Mouse (Mus musculus): ENCODE data around the gene Hnrnpd.
A peak's percentile ranks its signal among the peaks of the same experiment; 100 is the strongest.

Gene Hnrnpd

DNA sequence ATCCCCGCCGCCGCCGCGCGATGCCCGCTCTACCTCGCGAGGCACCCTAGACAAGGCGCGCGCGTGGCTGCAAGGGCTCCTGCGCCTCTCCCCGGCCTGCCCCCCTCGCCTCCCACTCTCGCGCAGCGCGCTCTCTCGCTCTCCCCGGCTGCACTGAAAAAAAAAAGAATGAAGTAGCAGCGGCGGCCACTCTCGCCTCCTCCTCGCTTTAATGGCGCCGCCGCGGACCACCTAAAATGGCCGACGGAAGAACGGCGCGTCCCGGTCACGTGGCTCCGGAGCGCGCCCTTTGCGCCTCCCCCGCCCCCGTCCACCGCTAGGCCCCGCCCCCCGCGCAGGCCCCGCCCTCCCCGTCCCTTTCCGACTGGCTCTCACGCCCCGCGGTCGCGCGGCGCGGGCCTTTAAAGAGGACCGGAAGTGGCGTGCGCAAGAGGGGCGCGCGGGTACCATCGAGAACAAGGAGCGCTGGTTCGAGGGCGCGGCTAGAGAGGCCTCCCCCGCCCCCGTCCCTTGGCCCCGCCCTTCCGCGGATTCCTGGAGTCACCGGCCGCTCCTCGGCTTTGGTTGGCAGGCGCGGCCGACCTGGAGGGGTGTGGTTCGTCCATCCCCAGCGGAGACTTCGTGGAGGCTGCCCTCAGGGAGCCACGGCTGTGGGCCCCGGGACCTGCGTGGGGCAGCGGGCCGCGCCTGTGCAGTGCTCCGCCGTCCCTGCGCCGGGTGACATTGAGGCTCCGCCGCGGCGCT is at the start of gene Hnrnpd, which contains the start of gene 4930524J08Rik:
Gene Hnrnpd (minus strand): TSS at position 240 of the 744 bp plus-strand sequence.
Gene 4930524J08Rik (plus strand): TSS at position 363 of the 744 bp plus-strand sequence.
- peak; percentile 100 for DNase-seq

DNA sequence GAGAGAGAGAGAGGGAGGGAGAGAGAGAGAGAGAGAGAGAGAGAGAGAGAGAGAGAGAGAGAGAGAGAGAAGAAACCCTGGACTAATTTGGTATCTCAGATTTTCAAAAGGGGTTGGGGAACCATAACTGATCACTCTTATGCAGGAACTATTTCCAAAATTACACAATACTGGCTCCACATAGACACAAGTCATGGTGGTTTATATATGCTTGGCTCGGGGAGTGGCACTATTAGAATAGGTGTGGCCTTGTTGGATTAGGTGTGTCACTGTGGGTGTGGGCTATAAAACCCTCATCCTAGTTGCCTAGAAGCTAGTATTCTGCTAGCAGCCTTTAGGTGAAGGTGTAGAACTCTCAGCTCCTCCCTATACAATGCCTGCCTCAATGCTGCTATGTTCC is 46.1 kb upstream of the Hnrnpd start:
- no peak for DNase-seq

DNA sequence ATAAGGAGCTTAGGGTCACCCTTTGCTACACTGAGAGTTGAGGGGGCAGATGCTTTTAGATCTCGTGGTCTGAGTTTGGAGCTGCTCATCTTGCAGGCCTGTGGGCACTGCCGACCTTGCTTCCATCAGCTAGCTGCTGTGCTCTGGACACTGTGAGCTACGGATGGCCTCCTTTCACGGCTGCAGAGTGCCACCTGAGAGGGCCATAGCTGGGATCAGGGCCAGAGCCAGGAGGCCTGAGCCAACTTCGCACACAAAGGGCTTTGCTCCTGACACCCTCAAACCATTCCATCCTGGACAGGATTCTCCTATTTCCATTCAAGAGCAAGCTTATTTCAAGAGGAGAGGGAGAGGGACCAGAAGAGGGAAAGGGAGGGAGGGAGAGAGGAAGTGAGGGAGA is 45.7 kb upstream of the Hnrnpd start:
- no peak for DNase-seq

DNA sequence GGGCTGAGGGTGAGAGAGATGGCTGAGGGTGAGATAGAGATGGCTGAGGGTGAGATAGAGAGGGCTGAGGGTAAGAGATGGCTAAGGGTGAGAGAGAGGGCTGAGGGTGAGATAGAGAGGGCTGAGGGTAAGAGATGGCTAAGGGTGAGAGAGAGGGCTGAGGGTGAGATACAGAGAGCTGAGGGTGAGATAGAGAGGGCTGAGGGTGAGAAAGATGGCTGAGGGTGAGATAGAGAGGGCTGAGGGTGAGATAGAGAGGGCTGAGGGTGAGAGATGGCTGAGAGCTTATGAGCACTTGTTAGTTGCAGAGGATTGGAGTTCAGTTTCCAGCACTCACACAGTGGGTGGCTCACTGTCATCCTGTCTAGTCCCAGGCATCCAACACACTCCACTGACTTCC is 41.4 kb upstream of the Hnrnpd start:
- no peak for DNase-seq

DNA sequence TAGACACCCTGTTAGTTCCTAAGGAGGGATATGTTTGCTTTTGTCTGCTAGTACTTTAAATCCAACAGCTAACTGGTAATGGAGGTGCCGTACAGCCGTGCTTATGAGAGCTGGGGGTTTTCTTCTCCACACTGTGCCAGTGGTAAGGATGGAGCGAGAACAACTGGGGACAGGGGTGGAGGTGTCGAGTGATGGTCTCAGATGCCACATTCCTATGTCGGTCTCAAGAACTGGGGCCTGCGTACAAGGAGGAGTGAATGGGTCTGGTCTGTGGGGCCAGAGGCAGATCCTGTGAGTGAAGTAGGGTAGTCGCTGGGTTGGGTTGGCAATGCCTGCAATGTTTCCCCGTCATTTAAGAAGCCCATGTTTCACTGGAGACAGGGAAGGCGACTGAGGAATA is 33.9 kb upstream of the Hnrnpd start:
- peak; percentile 79 for DNase-seq

DNA sequence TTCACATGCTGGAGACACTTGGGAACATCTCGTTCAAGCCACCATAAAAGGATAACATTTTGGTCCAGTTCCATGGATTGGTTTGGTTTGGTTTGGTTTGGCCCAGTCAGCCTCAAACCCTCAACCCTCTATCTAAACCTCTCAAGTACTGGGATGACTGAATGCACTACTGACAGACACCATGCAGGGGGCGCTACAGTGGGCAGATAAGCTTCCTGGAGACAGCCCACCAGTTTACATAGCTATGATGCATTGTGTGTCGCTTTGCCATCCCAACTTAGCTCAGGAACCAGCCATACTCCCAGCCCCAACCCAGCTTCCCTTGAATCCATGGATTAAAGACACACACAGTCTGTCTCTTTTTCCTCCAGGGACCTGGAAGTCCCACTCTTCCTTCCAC is 29.7 kb upstream of the Hnrnpd start:
- no peak for DNase-seq

DNA sequence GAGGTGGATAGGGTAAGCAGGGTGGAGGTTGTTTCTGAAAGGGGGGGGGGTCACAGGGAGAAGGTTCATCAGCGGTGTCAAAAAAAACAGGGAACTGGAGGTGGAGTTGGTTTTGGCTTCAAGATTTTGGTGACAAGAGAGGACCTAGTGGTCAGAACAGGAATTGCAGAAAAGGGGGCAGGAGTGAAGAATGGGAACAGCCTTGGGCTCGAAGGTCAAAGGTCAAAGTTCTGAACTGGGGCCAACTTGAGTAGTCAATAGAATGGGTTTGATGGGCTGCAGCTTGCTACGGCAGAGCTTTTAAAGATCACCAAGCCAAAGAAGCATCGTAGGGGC is 28.3 kb upstream of the Hnrnpd start:
- peak; percentile 55 for DNase-seq

DNA sequence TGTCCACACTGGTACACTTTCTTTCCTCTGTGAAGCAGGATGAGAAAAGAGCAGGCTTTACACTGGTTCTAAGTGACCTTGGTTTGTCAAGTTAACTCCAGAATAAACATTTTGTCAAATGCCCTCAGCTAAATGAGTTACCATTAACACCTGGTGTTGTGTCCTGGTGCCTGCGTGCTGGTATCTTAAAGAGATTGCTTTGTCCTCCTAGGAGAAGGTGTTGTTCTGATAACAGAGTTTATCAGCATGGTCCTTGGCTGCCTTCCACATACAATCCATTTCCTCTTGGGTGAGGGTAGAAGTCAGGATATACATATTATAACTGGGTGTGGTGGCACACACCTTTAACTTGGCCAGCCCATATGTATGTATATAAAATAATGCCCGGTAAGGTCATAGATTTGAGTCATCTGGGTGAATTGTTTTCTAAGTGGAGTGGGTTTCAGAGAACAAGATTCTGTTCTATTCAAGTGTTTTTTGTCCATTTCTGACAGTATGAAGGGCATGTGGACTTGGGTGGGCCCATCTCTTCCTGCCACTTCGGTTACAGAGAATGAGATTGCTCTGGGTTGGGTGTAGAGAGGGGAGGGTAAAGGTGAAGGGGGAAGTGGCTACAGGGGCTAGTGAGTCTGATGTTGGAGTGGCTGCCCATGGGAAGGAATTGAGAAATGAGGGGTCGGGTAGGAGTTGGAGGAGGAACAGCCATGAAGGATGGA is 27.7 kb upstream of the Hnrnpd start:
- DNase-seq, result peak; percentile 79

DNA sequence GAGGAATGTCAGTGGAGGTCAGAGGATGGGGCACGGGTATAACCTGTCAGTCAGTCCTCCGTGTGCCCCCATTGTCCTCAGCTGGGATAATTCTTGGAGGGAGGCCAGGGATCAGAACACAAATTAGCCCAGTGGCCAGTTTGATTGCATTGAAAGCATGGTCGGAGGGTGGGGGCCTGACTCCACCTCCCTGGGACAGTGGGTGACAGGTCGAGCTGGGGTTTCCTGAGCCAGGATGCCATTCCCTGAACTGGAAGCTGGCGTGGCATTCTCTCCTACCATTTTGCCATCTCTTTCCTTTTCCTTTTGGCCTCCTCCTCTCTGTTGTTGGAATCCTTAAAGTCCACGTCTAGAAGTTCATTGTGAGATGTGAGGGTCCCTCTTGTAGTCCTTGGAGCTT is 27.2 kb upstream of the Hnrnpd start:
- DNase-seq, result peak; percentile 86

DNA sequence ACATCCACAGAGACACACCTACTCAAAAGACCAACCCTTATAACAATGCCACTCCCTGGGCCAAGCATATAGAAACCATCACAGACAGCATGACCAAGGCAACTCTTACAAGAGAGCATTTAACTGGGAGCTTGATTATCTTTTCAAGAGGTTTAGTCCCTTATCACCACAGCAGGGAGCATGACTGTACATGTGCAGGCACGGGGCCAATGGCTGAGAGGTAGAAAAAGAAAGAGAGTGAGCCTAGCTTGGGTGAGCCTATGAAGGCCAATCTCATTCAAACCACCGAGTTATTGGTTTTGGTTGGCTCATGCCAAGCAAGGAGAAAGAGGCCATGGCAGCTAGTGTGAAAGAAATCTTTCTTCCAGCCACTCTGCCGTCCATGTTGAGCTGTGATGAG is 26.7 kb upstream of the Hnrnpd start:
- DNase-seq, result peak; percentile 71

DNA sequence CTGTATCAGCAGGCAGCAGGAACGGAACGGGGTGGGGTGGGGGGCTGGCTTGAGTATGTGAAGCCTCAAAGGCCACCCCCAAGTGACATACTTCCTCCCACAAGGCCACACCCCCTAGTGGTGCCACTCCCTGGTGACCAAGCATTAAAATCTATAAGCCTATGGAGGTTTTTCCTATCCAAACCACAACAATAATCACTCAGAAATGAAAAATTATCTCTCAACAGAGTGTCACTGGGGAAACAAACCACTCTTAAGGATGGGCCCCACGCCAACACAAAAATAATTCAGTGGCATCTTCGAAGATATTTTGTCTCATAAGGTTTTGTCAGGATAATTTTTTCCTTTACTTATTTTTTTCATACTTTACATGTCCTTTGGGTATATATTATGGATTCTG is 25.2 kb upstream of the Hnrnpd start:
- no peak for DNase-seq

DNA sequence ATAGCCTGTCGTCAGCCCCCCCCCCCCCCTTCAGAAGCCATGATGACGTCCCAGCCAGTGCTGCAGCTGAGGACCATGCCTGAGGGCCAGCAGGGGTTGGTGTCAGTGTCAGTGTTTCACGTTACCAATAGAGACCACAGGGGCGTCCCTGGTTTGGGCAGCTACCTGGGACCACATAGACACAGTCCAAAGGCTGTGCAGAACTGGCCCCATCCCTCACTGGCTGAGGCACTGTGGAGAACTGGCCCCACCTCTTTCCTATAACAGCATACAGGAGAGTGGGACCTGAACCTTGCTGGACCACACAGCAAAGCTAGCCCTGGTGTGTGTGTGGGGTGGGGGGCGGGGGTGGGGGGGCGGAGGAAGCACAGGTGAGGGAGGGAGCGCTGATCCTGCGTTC is 21.8 kb upstream of the Hnrnpd start:
- DNase-seq, result no peak

DNA sequence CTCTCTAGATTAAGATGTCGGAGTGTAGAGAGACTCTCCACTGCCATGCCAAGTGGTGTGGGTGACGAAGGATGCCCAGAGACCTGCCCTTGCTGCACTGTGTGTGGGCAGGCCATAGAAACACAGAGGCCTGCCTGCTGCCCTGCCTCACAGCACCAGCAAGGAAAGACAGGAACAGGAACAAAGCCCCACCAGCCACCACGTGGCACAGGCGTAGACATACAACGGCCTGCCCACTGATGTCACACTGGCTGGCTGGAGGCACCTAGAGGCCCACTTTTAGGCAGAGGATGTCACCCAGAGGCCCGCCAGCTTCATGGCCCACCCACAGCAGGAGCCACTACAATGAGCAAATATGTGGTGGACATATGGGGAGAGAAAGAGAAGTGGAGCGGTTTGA is 21.3 kb upstream of the Hnrnpd start:
- DNase-seq, result peak; percentile 58

DNA sequence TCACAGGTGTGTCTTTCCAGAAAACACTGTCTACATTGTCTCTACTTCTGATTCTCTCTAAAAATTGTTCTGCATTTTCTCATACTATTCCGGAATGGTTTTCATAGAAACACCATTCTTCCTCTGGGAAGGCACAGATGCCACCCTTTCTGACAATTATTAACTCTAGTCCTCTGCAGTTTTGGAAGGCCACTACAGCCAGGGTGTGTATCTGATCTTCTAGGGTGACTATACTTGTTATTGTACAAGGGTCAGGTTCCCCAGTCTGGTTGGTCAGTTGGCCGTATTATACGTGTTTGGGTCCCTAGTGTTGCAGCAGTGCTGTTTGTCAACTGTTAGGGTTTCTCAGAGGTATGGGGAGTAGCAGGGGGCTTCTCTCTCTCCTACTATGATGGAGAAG is 15.9 kb upstream of the Hnrnpd start:
- peak; percentile 3 for DNase-seq

DNA sequence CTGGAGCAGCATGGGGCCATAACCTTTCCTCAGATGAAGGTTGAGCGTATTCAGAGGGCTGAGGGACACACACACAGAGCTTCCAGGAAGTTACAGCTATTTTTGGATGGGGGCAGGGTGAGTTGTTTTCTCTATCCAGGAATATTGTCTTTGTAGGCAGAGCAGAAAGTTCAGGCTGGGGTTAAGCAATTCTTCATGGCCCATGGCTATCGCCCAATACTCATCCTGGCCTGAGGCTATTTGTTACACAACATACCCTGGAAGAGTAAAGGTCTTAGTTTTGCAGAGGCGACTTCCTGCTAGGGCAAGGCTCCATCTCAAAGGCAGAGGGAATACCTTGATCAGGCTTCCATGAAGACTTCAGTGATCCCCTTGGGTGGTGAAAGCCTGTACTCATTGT is 15.4 kb upstream of the Hnrnpd start:
- peak; percentile 84 for DNase-seq

DNA sequence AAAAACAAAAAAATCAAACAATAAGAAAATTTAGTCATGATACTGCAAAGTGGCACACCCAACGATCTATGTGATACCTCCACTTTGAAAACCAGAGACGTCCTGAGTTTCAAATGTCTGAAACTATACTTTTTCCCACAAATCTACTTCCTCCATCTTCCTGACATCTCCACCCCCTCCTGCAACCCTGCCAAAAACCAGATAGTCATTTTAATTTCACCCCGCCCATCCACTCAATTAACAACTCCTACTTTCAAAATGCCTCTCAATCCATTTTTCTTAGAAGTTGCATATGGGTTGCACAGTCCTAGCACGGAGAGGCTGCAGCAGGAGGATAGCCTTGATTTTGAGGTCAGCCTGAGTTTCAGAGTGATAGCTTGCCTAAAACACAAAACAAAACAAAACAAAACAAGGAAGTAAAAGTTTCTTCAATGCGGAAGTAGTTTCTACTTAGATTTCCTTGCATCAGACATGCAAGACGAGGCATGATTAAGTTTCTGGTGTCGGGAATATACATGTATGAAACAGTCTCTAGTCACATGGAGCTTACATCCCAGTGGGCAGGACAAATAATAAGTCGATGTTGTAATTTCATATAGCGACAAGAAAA is 4.8 kb upstream of the Hnrnpd start:
- DNase-seq, result peak; percentile 55

DNA sequence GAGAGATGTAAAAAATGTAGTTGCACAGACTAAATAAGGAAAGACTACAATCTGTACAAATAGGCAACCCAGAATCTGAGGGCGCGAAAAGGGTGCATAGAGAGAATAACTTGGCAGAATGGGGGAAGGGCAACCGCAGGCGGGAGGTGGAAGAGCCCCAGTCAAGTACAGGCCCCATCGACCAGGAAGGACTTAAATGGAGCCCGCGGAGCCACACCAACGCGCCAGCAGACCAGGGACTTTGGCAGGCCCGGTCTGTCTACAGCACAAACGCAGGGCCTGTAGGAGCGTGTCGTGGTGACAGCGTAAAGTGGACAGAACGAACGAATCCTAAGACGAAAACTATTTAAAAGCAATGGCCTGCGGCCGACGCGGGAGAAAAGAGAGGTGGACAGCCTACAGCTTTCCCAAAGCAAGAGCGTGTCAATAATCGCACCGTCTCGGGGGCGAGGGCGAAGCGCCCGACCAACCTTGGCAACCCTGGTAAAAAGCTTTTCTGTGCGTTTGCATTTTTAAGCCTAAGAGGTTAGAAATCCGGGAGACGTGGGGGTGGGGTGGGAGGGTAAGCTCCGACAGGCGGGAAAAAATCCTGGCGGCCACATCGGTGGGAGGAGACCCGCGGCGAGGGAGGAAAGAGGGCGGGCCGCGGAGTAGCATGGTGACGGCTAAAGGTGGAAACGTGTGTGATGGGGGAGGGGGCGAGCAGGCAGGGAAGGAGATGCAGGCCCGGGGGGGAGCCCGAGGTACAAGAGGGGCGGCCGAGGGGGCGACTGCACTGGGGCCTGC is 1.0 kb downstream of the Hnrnpd start:
- DNase-seq, result peak; percentile 98

DNA sequence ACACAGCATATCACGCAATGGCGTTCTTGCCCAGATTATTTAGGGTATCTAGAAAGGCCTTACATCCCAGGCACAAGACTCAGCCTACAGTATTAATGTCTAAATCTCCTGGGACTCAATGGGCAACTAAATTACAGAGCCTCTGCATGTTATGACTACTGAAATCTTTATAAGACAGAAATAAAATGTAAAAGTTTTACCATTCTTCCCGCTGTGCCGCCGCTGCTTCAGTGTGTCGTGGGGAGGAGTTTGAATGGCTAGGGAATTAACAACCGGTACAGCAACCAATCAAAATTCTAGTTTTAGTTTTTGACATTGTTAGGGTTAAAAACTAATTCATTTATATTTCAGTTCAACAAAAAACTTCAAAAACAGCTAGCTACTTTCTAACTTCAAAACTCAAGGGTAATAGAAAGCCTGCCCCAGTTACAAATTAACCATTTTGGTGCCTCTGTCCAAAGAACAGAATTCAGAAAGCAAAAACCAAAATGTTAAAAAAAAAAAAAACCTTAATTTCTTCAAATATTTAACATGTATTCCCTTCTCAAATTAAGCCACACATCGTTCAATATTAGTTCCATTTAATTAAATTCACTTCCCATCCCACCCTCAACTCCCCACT is 2.3 kb downstream of the Hnrnpd start:
- DNase-seq, result peak; percentile 70

DNA sequence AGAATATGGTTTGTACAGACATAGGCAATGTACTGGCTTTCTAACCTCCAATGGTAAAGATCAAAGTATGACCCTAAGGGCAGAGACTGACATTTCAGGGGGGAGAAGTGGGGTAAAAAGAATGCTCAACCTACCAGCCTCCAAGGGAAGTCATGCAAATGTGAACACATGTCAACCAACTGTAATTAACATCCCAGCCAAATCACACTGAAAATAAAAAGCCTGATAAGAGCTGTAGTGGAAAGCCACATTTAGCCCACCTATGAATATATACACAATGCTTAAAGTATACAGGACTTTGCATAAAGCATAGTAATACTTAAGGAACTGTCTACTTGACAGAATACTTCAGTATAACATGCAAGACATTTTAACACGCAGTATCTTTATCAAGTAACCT is 3.0 kb downstream of the Hnrnpd start:
- peak; percentile 73 for DNase-seq

DNA sequence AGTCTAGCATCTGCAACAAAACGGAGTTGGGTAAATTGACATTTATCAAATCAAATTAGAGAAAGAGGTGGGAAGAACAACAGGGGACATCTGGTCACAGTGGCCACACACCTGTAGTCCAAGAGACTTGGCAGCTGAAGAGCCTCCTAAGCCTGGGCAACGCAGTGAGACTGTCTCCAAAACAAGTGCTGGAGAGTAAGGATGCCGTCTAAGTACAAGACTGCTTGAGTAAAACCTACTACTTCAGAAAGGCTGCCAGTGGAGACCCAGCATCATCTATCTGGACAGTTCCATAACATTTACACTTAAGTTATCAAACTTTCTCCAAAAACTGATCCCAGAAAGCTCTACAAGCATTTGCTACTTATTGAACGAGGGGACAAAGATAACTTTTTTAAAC is 3.7 kb downstream of the Hnrnpd start:
- DNase-seq, result peak; percentile 55

DNA sequence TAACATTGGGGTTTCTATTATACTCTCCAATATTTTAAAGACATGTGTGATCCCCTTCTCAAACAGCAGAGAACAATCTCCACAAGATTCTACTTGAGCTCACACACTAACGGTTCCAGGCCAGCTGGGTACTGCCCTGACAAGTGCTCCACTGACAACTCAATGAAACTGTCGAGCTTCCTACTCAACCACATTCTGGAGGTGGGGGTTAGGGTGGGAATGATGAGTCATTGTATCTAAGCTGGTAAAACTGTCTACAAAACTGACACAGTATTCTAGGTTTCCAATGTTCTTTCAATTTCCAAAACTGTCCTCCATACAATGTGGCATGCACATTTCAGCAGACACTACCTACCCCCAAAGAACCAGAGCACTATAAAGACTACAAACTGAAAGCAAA is 4.8 kb downstream of the Hnrnpd start:
- DNase-seq, result peak; percentile 71

DNA sequence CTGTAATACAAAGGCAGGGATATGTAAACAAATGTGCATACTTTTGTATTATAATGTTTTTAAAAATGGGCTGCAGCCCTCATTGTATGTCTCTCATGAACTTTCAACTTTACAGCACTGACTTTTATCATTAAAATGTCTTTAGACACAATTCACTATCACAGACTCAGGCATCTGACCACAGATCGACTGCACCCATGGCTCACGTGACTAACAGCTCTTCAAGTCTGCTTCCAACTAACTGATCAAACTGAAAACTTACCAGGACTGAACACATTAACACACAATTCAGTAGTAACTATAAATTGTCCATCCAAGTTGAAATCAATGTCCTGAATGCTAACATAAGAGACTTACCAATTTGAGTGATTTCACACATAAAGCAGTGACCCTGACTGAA is 18.8 kb downstream of the Hnrnpd start:
- no peak for DNase-seq

All from heart, adult 11 months (tissue).